Mouse (Mus musculus): Measurements from ENCODE around the gene Phyh. TPM values are rescaled to one million over a fixed set of nuclear protein-coding genes. Genes with fewer than 3 reads are reported as not detected.

The Phyh gene
- polyA plus RNA-seq, 1 experiment from 2014 or later, result 110 TPM

- Histone ChIP-seq H3K27ac (ENCODE audit: low read depth, low read length) (peak overlapping the region; percentile 99), H3K4me1 (ENCODE audit: control insufficient read depth, insufficient read depth, low read length) (peaks cover 11% of the 10 kb centered on the region; the same call in 1 of the 2 replicates), H3K9ac (ENCODE audit: low read depth, low read length) (peak overlapping the region; percentile 97), H3K9me3 (replicated peaks; ENCODE audit: control insufficient read depth, low read length) (no peaks in the 10 kb centered on the region), H3K27me3 (ENCODE audit: control insufficient read depth, insufficient read depth, low read length) (no peaks in the 10 kb centered on the region), H3K4me2 (peak overlapping the region; percentile 87), H3K36me3 (ENCODE audit: control insufficient read depth, insufficient read depth, low read length) (peaks cover 13% of the 10 kb centered on the region), H3K4me3 (ENCODE audit: low read depth, low read length) (peak overlapping the region; percentile 89)
- ATAC-seq (replicated peaks; ENCODE audit: insufficient number of reproducible peaks, low FRiP score, low TSS enrichment), result no peak
- 2% methylated on average over 18 of the region's 18 CpGs for WGBS (ENCODE audit: insufficient replicate concordance)
These were observed 35.7 kb upstream of the Phyh start for GRCm38 (mm10) chr2:4883009-4883704.

GRCm38 (mm10) chr2:4886896-4887295 is 31.9 kb upstream of the Phyh start:
- Histone ChIP-seq H3K4me2 (no peak overlapping the region), H3K9me3 (replicated peaks; ENCODE audit: control insufficient read depth, low read length) (no peaks in the 10 kb centered on the region), H3K9ac (ENCODE audit: low read depth, low read length) (no peak overlapping the region), H3K27ac (ENCODE audit: low read depth, low read length) (no peak overlapping the region), H3K4me1 (ENCODE audit: control insufficient read depth, insufficient read depth, low read length) (peaks cover 7% of the 10 kb centered on the region; the same call in 1 of the 2 replicates), H3K36me3 (ENCODE audit: control insufficient read depth, insufficient read depth, low read length) (peaks cover 34% of the 10 kb centered on the region), H3K27me3 (ENCODE audit: control insufficient read depth, insufficient read depth, low read length) (no peaks in the 10 kb centered on the region), H3K4me3 (ENCODE audit: low read depth, low read length) (no peak overlapping the region)
- WGBS (ENCODE audit: insufficient replicate concordance), result 93% methylated on average over 6 of the region's 6 CpGs
- no peak for ATAC-seq (replicated peaks; ENCODE audit: insufficient number of reproducible peaks, low FRiP score, low TSS enrichment)

GRCm38 (mm10) chr2:4895598-4895997 is 23.2 kb upstream of the Phyh start:
- Histone ChIP-seq H3K27ac (ENCODE audit: low read depth, low read length) (no peak overlapping the region), H3K36me3 (ENCODE audit: control insufficient read depth, insufficient read depth, low read length) (peaks cover 55% of the 10 kb centered on the region), H3K9me3 (replicated peaks; ENCODE audit: control insufficient read depth, low read length) (no peaks in the 10 kb centered on the region), H3K27me3 (ENCODE audit: control insufficient read depth, insufficient read depth, low read length) (no peaks in the 10 kb centered on the region), H3K4me1 (ENCODE audit: control insufficient read depth, insufficient read depth, low read length) (no peaks in the 10 kb centered on the region), H3K9ac (ENCODE audit: low read depth, low read length) (no peak overlapping the region), H3K4me2 (no peak overlapping the region), H3K4me3 (ENCODE audit: low read depth, low read length) (no peak overlapping the region)
- no peak for ATAC-seq (replicated peaks; ENCODE audit: insufficient number of reproducible peaks, low FRiP score, low TSS enrichment)
- 92% methylated on average over 2 of the region's 2 CpGs for WGBS (ENCODE audit: insufficient replicate concordance)

- no peaks in the 10 kb centered on the region for H3K27me3 ChIP-seq (ENCODE audit: control insufficient read depth, insufficient read depth, low read length)
- WGBS (ENCODE audit: insufficient replicate concordance), result 94% methylated on average over 4 of the region's 4 CpGs
- no peak overlapping the region for H3K27ac ChIP-seq (ENCODE audit: low read depth, low read length)
- H3K9me3 ChIP-seq (replicated peaks; ENCODE audit: control insufficient read depth, low read length), result no peaks in the 10 kb centered on the region
- peaks cover 56% of the 10 kb centered on the region for H3K36me3 ChIP-seq (ENCODE audit: control insufficient read depth, insufficient read depth, low read length)
- H3K4me2 ChIP-seq, result no peak overlapping the region
- no peak for ATAC-seq (replicated peaks; ENCODE audit: insufficient number of reproducible peaks, low FRiP score, low TSS enrichment)
- H3K4me1 ChIP-seq (ENCODE audit: control insufficient read depth, insufficient read depth, low read length), result no peaks in the 10 kb centered on the region
- no peak overlapping the region for H3K9ac ChIP-seq (ENCODE audit: low read depth, low read length)
- H3K4me3 ChIP-seq (ENCODE audit: low read depth, low read length), result no peak overlapping the region
These were observed 21.8 kb upstream of the Phyh start for GRCm38 (mm10) chr2:4896970-4897369.

DNA sequence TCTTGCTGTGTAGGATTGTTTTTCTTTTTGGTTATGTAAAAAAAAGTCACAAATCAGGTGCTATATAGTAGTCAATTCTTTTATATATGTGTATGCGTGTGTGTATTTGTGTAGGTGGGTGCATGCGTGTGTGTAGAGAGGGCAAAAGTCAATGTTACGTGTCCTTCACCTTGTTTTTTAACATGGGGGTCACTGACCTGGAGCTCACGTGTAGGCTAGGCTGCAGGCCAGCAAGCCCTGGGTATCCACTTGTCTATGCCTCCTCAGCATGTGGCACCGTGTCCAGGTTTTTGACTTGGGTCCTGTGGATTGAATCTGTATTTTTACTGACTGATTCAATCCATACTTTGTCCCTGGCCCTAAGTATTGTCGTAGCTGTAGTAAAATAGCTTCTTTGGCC is 18.2 kb upstream of the Phyh start:
- peaks cover 50% of the 10 kb centered on the region for H3K36me3 ChIP-seq (ENCODE audit: control insufficient read depth, insufficient read depth, low read length)
- ATAC-seq (replicated peaks; ENCODE audit: insufficient number of reproducible peaks, low FRiP score, low TSS enrichment), result no peak
- H3K4me1 ChIP-seq (ENCODE audit: control insufficient read depth, insufficient read depth, low read length), result no peaks in the 10 kb centered on the region
- no peak overlapping the region for H3K4me3 ChIP-seq (ENCODE audit: low read depth, low read length)
- no peak overlapping the region for H3K4me2 ChIP-seq
- WGBS (ENCODE audit: insufficient replicate concordance), result 89% methylated on average over 6 of the region's 6 CpGs
- H3K9me3 ChIP-seq (replicated peaks; ENCODE audit: control insufficient read depth, low read length), result no peaks in the 10 kb centered on the region
- H3K27ac ChIP-seq (ENCODE audit: low read depth, low read length), result no peak overlapping the region
- no peak overlapping the region for H3K9ac ChIP-seq (ENCODE audit: low read depth, low read length)
- H3K27me3 ChIP-seq (ENCODE audit: control insufficient read depth, insufficient read depth, low read length), result no peaks in the 10 kb centered on the region

GRCm38 (mm10) chr2:4902346-4902745 is 16.5 kb upstream of the Phyh start:
- Histone ChIP-seq H3K4me1 (ENCODE audit: control insufficient read depth, insufficient read depth, low read length) (no peaks in the 10 kb centered on the region), H3K27ac (ENCODE audit: low read depth, low read length) (no peak overlapping the region), H3K9me3 (replicated peaks; ENCODE audit: control insufficient read depth, low read length) (no peaks in the 10 kb centered on the region), H3K4me3 (ENCODE audit: low read depth, low read length) (no peak overlapping the region), H3K4me2 (no peak overlapping the region), H3K27me3 (ENCODE audit: control insufficient read depth, insufficient read depth, low read length) (no peaks in the 10 kb centered on the region), H3K36me3 (ENCODE audit: control insufficient read depth, insufficient read depth, low read length) (peaks cover 51% of the 10 kb centered on the region), H3K9ac (ENCODE audit: low read depth, low read length) (no peak overlapping the region)
- no peak for ATAC-seq (replicated peaks; ENCODE audit: insufficient number of reproducible peaks, low FRiP score, low TSS enrichment)
- 90% methylated on average over 5 of the region's 5 CpGs for WGBS (ENCODE audit: insufficient replicate concordance)

- H3K36me3 ChIP-seq (ENCODE audit: control insufficient read depth, insufficient read depth, low read length), result peaks cover 27% of the 10 kb centered on the region
- no peak overlapping the region for H3K9ac ChIP-seq (ENCODE audit: low read depth, low read length)
- no peaks in the 10 kb centered on the region for H3K27me3 ChIP-seq (ENCODE audit: control insufficient read depth, insufficient read depth, low read length)
- ATAC-seq (replicated peaks; ENCODE audit: insufficient number of reproducible peaks, low FRiP score, low TSS enrichment), result no peak
- H3K4me2 ChIP-seq, result no peak overlapping the region
- no peak overlapping the region for H3K4me3 ChIP-seq (ENCODE audit: low read depth, low read length)
- no peaks in the 10 kb centered on the region for H3K4me1 ChIP-seq (ENCODE audit: control insufficient read depth, insufficient read depth, low read length)
- 82% methylated on average over 6 of the region's 6 CpGs for WGBS (ENCODE audit: insufficient replicate concordance)
- peaks cover under 1% of the 10 kb centered on the region for H3K9me3 ChIP-seq (replicated peaks; ENCODE audit: control insufficient read depth, low read length)
- H3K27ac ChIP-seq (ENCODE audit: low read depth, low read length), result no peak overlapping the region
These were observed 11.7 kb upstream of the Phyh start for GRCm38 (mm10) chr2:4907120-4907519.

DNA sequence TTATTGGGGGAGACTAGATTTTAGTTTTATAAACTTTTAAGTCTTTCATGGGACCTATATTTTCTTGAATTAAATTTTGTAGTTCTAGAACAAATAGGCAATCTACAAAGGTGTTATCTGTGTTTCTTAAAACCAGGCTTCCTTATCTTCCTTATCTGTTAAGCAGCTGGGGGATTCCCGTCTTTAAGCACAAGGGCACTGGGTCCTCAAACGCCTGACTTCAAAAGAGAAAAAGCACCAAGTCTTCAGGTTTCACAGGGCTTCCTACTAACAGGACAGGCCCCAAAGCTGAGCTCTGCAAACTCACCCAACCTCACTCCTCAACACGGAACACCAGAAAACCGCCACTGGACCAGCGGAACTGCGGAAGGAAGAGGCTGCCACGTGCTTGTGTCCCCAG is 10.9 kb upstream of the Phyh start:
- H3K27me3 ChIP-seq (ENCODE audit: control insufficient read depth, insufficient read depth, low read length), result no peaks in the 10 kb centered on the region
- no peak overlapping the region for H3K4me3 ChIP-seq (ENCODE audit: low read depth, low read length)
- H3K36me3 ChIP-seq (ENCODE audit: control insufficient read depth, insufficient read depth, low read length), result peaks cover 25% of the 10 kb centered on the region
- no peak overlapping the region for H3K4me2 ChIP-seq
- 46% methylated on average over 7 of the region's 7 CpGs for WGBS (ENCODE audit: insufficient replicate concordance)
- H3K9me3 ChIP-seq (replicated peaks; ENCODE audit: control insufficient read depth, low read length), result peaks cover 6% of the 10 kb centered on the region
- no peak for ATAC-seq (replicated peaks; ENCODE audit: insufficient number of reproducible peaks, low FRiP score, low TSS enrichment)
- H3K4me1 ChIP-seq (ENCODE audit: control insufficient read depth, insufficient read depth, low read length), result no peaks in the 10 kb centered on the region
- no peak overlapping the region for H3K27ac ChIP-seq (ENCODE audit: low read depth, low read length)
- no peak overlapping the region for H3K9ac ChIP-seq (ENCODE audit: low read depth, low read length)

DNA sequence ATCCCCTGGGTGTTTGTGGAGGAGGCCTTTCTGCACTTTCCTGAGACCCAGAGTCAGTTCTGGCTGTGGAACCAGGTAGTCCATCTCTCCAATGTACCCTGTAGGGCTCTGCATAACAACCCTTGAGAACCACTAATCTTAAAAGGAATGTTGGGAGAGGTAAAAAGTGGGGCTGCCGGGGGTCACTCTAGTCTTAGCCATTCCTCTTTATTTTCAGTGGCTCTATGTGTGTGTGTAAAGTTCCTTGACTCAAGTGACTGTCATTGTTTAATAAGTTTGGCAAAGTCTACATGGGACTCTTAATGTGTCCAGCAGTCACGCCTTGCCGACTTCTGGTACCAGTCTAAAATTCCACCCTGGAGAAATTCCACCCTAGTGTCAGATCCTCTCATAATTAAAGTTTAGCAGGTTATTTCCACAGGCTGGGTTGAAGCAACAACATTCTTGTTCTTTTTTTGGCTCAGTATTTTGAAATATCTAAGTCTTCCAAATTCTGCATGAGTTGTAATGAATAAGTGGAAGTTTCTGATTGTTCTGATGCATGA is 10.0 kb upstream of the Phyh start:
- ATAC-seq (replicated peaks; ENCODE audit: insufficient number of reproducible peaks, low FRiP score, low TSS enrichment), result no peak
- Histone ChIP-seq H3K4me2 (no peak overlapping the region), H3K9ac (ENCODE audit: low read depth, low read length) (no peak overlapping the region), H3K9me3 (replicated peaks; ENCODE audit: control insufficient read depth, low read length) (peaks cover 6% of the 10 kb centered on the region), H3K4me1 (ENCODE audit: control insufficient read depth, insufficient read depth, low read length) (no peaks in the 10 kb centered on the region), H3K36me3 (ENCODE audit: control insufficient read depth, insufficient read depth, low read length) (peaks cover 25% of the 10 kb centered on the region), H3K4me3 (ENCODE audit: low read depth, low read length) (no peak overlapping the region), H3K27ac (ENCODE audit: low read depth, low read length) (no peak overlapping the region), H3K27me3 (ENCODE audit: control insufficient read depth, insufficient read depth, low read length) (no peaks in the 10 kb centered on the region)
- WGBS (ENCODE audit: insufficient replicate concordance), result 93% methylated on average over 3 of the region's 3 CpGs

Measured in heart, embryonic 11.5 days (tissue).